Comparison of ENCODE assay signal across 16 mouse cellular contexts in the genomic region with DNA sequence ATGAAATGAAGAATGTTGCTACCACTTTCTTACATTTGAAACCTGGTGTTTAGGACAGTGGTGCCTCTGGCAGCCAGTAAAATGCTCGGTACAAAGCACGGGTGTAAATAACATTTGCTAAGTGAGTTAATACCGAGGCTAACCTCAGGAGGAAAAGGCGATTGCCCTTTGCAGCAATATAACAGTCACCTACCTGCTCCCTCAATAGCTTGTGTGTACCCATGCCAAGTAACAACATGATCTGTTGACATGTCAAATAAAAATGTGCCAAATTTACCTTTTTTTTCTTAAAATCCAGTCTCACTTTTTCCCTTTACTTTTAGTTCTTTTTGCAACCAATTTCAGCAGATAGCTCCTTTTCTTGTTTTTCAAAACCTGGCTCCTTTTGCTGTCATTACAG. TPM values are rescaled to one million over a fixed set of nuclear protein-coding genes. Genes with fewer than 3 reads are reported as not detected.
"Had no signal": no experiment of that assay in that cellular context is flagged by ENCODE, and none has a peak within 500 bp of the region (broad histone marks: within the 10 kb centered on the region; RNA-seq: fewer than 3 reads in every experiment).

No protein-coding gene starts in this region.

- H3K36me3 ChIP-seq: midbrain, embryonic 13.5 days; midbrain, embryonic 15.5 days; neural tube, embryonic 12.5 days; stomach, embryonic 15.5 days had no signal

- DNase-seq: lung, adult 2 months; lung, postnatal 14 days; right cerebral cortex, postnatal 14 days; thymus, adult 2 months; thymus, postnatal 25 days; thymus, postnatal 4 days had no signal

- H3K9ac ChIP-seq: liver, embryonic 14.5 days; midbrain, embryonic 13.5 days; midbrain, embryonic 15.5 days; neural tube, embryonic 12.5 days; stomach, embryonic 15.5 days had no signal

- H3K9me3 ChIP-seq: megakaryocyte, embryonic 14.5 days; midbrain, embryonic 13.5 days; midbrain, embryonic 15.5 days; neural tube, embryonic 12.5 days; stomach, embryonic 15.5 days had no signal

- H3K27me3 ChIP-seq: megakaryocyte, embryonic 14.5 days; midbrain, embryonic 13.5 days; midbrain, embryonic 15.5 days; neural tube, embryonic 12.5 days; stomach, embryonic 15.5 days had no signal

- H3K4me3 ChIP-seq: neural tube, embryonic 12.5 days had no signal

- ATAC-seq: midbrain, embryonic 13.5 days; midbrain, embryonic 15.5 days had no signal

- H3K27ac ChIP-seq: liver, embryonic 14.5 days; macrophage; midbrain, embryonic 13.5 days; midbrain, embryonic 15.5 days; neural tube, embryonic 12.5 days; stomach, embryonic 15.5 days; stomach, postnatal 0 days had no signal

RNA-seq across cellular contexts. Expression of a gene that starts 45.3 kb away (rescaled TPM):
- polyA plus RNA-seq: liver, embryonic 14.5 days; liver, embryonic 16.5 days; spleen, adult 2 months had no signal
